Mouse (Mus musculus): ENCODE data around the gene Jund. TPM values are rescaled to one million over a fixed set of nuclear protein-coding genes. Genes with fewer than 3 reads are reported as not detected.

Gene Jund
- polyA plus RNA-seq, 1 experiment from 2014 or later: 117 TPM

DNA sequence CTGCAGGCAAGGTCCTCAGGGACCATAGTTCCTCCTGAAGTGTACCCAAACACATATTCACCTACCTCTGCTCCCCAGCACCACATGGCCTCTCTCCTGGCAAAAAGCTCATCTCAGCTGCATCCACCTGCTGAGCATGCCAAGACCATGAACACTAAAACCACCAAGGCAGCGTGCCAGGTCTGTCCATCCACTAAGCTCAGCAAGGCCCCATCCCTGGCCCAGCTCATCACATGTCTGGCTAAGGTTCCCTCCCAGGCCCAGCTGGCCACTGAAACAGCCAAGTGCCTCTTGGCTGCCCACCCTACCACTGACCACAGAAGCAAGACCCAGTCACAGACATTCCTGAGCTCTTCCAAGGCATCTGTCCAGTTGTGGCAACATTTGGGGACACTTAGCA is 11.5 kb downstream of the Jund start:
- no peaks in the 10 kb centered on the region for H3K9me3 ChIP-seq (ENCODE audit: control insufficient read depth, low read length)
- no peak overlapping the region for H3K4me3 ChIP-seq (ENCODE audit: low read length)
- no peaks in the 10 kb centered on the region for H3K36me3 ChIP-seq (ENCODE audit: control insufficient read depth, insufficient read depth, low read length)
- H3K4me2 ChIP-seq (replicated peaks; ENCODE audit: low read depth, low read length): no peak overlapping the region
- whole genome bisulfite sequencing: 86% methylated on average over 1 of the region's 1 CpGs
- H3K4me1 ChIP-seq (ENCODE audit: control insufficient read depth, insufficient read depth, low read length): no peaks in the 10 kb centered on the region
- H3K27ac ChIP-seq (ENCODE audit: low read depth, low read length): no peak overlapping the region
- H3K9ac ChIP-seq (ENCODE audit: low read depth, low read length): no peak overlapping the region
- no peaks in the 10 kb centered on the region for H3K27me3 ChIP-seq (ENCODE audit: control insufficient read depth, insufficient read depth, low read length)
- no peak for ATAC-seq (ENCODE audit: low FRiP score, low TSS enrichment)

DNA sequence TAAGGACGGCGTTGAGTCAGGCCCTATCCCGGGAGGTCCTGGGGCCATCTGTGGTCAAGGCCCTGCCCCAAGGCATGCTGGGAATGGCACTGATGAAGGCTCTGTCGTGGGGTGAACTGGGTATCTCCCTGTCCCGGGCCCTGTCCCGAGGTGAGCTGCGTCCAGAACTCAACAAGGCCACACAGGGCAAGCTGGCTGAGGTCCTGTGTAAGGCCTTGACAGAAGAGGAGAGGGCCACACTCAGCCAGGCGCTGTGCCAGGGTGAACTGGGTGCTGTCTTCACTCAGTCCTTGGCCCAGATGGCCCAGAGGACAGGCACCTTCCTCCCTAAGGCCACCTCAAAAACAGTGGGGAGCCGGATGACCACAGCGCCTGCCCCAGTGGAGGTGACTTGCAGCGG is 12.3 kb downstream of the Jund start:
- 83% methylated on average over 11 of the region's 11 CpGs for WGBS
- H3K9me3 ChIP-seq (ENCODE audit: control insufficient read depth, low read length): no peaks in the 10 kb centered on the region

DNA sequence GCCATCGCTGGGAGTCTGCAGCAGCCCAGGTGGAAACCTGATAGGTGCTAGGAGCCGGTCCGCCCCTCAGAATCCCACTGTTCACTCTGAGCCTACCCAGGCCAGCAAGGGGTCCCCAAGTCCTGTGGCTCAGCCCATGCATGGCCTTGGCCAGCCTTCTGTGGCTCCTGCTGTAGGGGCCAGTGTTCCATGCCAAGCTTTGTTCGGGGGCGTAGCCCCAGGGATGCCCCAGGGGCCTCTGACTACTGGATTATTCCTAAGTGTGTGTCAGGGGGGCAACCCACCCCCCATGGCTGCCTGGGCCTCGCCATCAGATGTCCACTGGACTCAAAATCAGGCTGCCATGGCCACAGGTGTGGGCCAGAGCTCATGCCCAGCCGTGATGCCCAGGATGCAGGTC is 15.2 kb downstream of the Jund start:
- no peaks in the 10 kb centered on the region for H3K27me3 ChIP-seq (ENCODE audit: control insufficient read depth, insufficient read depth, low read length)
- ATAC-seq (ENCODE audit: low FRiP score, low TSS enrichment): no peak
- H3K27ac ChIP-seq (ENCODE audit: low read depth, low read length): no peak overlapping the region
- no peaks in the 10 kb centered on the region for H3K4me1 ChIP-seq (ENCODE audit: control insufficient read depth, insufficient read depth, low read length)
- H3K4me2 ChIP-seq (replicated peaks; ENCODE audit: low read depth, low read length): no peak overlapping the region
- H3K9me3 ChIP-seq (ENCODE audit: control insufficient read depth, low read length): no peaks in the 10 kb centered on the region
- H3K36me3 ChIP-seq (ENCODE audit: control insufficient read depth, insufficient read depth, low read length): no peaks in the 10 kb centered on the region
- H3K4me3 ChIP-seq (ENCODE audit: low read length): no peak overlapping the region
- H3K9ac ChIP-seq (ENCODE audit: low read depth, low read length): no peak overlapping the region
- WGBS: 73% methylated on average over 7 of the region's 7 CpGs

More for the DNA sequence above, 12.3 kb downstream of the Jund start:
- Histone ChIP-seq H3K4me2 (replicated peaks; ENCODE audit: low read depth, low read length) (no peak overlapping the region), H3K27me3 (ENCODE audit: control insufficient read depth, insufficient read depth, low read length) (no peaks in the 10 kb centered on the region), H3K4me3 (ENCODE audit: low read length) (no peak overlapping the region), H3K36me3 (ENCODE audit: control insufficient read depth, insufficient read depth, low read length) (no peaks in the 10 kb centered on the region), H3K4me1 (ENCODE audit: control insufficient read depth, insufficient read depth, low read length) (no peaks in the 10 kb centered on the region), H3K9ac (ENCODE audit: low read depth, low read length) (no peak overlapping the region), H3K27ac (ENCODE audit: low read depth, low read length) (no peak overlapping the region)
- no peak for ATAC-seq (ENCODE audit: low FRiP score, low TSS enrichment)

DNA sequence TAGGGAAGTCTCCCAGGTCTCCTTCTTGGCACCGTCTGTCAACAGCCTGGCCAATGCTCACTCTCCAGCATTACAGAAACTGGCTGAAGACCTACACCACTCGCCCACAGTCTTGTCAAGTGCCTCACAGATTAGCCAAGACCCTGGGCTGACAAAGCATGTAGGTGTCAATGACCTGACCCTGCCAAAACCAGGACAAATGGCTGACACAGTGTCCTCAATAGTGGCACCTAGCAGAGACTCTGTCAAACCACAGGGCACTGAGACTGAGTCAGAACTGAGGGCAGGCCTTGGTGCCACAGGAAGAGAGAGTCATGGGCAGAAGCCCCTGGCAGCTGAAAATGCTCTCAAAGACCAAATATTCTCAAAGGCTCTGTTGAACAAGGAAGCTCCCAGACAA is 16.3 kb downstream of the Jund start:
- Histone ChIP-seq H3K4me2 (replicated peaks; ENCODE audit: low read depth, low read length) (no peak overlapping the region), H3K9me3 (ENCODE audit: control insufficient read depth, low read length) (no peaks in the 10 kb centered on the region), H3K4me3 (ENCODE audit: low read length) (no peak overlapping the region), H3K27me3 (ENCODE audit: control insufficient read depth, insufficient read depth, low read length) (no peaks in the 10 kb centered on the region), H3K36me3 (ENCODE audit: control insufficient read depth, insufficient read depth, low read length) (no peaks in the 10 kb centered on the region), H3K4me1 (ENCODE audit: control insufficient read depth, insufficient read depth, low read length) (no peaks in the 10 kb centered on the region), H3K9ac (ENCODE audit: low read depth, low read length) (no peak overlapping the region), H3K27ac (ENCODE audit: low read depth, low read length) (no peak overlapping the region)
- WGBS: 49% methylated on average over 2 of the region's 2 CpGs
- no peak for ATAC-seq (ENCODE audit: low FRiP score, low TSS enrichment)

DNA sequence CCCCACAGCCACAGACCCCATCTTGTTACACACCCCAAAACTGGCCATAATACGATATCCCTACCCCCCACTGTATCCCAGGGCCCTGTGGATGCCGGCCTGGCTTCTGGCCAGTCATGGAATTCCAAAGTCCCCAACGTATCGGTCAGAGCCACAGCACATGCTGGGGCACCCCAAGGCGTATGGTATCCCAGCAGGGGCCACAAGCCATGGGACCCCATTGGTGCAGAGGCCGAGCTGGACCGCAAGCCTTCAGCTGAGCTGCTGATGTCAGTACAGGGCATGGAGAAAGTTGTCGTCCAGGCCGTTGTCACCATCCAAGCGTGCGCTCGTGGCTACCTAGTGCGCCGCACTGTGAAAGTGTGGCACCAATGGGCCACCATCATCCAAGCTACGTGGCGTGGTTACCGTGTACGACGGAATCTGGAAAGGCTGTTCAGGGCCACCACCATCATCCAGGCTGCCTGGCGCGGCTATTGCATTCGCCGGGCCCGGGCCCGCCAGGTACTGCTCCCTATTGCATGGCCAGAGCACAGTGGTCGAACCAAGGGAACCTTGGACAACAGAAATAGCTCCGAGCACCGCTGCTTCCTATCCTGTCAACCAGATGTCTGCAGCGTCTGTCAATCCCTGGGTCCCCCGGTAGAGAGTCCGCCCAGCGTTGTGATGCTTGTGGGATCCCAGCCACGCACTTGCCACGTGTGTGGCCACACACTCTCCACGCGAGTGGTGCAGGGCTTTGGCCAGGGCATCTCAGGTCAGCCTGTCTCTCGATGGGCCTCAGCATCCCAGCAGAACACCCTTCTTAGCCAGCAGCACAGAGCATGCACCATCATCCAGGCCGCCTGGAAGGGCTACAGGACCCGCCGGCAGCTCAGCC is 18.0 kb downstream of the Jund start:
- Histone ChIP-seq H3K27ac (ENCODE audit: low read depth, low read length) (no peak overlapping the region), H3K9me3 (ENCODE audit: control insufficient read depth, low read length) (no peaks in the 10 kb centered on the region), H3K9ac (ENCODE audit: low read depth, low read length) (no peak overlapping the region), H3K4me1 (ENCODE audit: control insufficient read depth, insufficient read depth, low read length) (no peaks in the 10 kb centered on the region), H3K4me3 (ENCODE audit: low read length) (no peak overlapping the region), H3K36me3 (ENCODE audit: control insufficient read depth, insufficient read depth, low read length) (no peaks in the 10 kb centered on the region), H3K4me2 (replicated peaks; ENCODE audit: low read depth, low read length) (no peak overlapping the region), H3K27me3 (ENCODE audit: control insufficient read depth, insufficient read depth, low read length) (no peaks in the 10 kb centered on the region)
- 87% methylated on average over 40 of the region's 40 CpGs for WGBS
- ATAC-seq (ENCODE audit: low FRiP score, low TSS enrichment): no peak

DNA sequence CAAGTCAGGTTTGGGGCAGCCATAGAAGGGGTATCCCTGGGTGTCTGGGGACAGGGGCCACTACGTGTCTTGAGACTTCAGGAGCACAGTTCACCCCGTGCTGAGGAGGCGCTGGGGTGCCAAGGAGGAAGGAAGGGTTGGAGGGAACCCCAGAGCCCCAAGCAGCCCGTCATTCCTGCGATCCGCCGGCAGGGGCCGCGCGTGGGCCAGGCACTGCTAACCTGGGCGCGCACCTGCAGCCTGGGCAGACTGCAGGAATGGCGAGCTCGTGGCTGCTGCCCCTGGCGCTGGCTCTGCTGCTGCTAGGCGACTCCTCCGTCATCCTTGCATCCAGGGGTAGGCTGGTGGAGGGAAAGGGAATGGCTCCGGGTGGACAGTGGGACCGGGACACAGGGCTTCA is 19.5 kb downstream of the Jund start, which contains the start of gene Gm3336:
Gene Gm3336, plus strand, starts transcription at position 247 of the 400 bp plus-strand sequence.
- Histone ChIP-seq H3K9me3 (ENCODE audit: control insufficient read depth, low read length) (no peaks in the 10 kb centered on the region), H3K4me1 (ENCODE audit: control insufficient read depth, insufficient read depth, low read length) (no peaks in the 10 kb centered on the region), H3K27me3 (ENCODE audit: control insufficient read depth, insufficient read depth, low read length) (no peaks in the 10 kb centered on the region), H3K4me2 (replicated peaks; ENCODE audit: low read depth, low read length) (0 out of 2 replicates have a peak within 1 kb of the TSS, but pooled peaks have one; percentile 5), H3K27ac (ENCODE audit: low read depth, low read length) (no peak within 1 kb of the TSS), H3K9ac (ENCODE audit: low read depth, low read length) (no peak within 1 kb of the TSS), H3K36me3 (ENCODE audit: control insufficient read depth, insufficient read depth, low read length) (no peaks in the 10 kb centered on the region), H3K4me3 (ENCODE audit: low read length) (no peak within 1 kb of the TSS)
- 6% methylated on average over 19 of the region's 19 CpGs for WGBS
- ATAC-seq (ENCODE audit: low FRiP score, low TSS enrichment): no peak

DNA sequence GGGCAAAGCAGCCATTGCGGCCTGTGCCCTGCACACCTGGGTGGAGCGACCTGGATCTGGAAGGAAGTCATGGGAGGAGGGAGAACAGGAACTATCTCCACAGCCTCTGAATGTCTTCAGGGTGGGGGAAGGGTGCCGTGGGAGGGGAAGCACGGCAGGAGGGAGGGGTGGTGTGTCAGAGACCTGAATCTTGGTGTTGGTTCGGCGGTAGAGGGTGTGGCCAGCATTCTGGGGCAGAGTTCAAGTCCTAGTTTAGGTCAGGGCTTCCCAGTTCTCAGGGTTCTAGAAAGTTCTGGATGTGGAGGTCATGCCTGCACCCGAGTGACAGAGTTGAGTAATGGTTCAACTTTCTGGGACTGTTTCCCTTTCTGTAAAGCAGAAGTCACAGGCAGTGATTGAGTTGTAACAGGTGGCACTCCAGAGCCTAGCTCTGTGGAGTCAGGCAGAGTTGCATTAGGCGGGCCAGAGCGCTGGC is 21.1 kb downstream of the Jund start:
- Histone ChIP-seq H3K9ac (ENCODE audit: low read depth, low read length) (no peak overlapping the region), H3K27ac (ENCODE audit: low read depth, low read length) (no peak overlapping the region), H3K4me3 (ENCODE audit: low read length) (no peak overlapping the region), H3K36me3 (ENCODE audit: control insufficient read depth, insufficient read depth, low read length) (no peaks in the 10 kb centered on the region), H3K4me1 (ENCODE audit: control insufficient read depth, insufficient read depth, low read length) (no peaks in the 10 kb centered on the region), H3K9me3 (ENCODE audit: control insufficient read depth, low read length) (no peaks in the 10 kb centered on the region), H3K4me2 (replicated peaks; ENCODE audit: low read depth, low read length) (no peak overlapping the region), H3K27me3 (ENCODE audit: control insufficient read depth, insufficient read depth, low read length) (no peaks in the 10 kb centered on the region)
- ATAC-seq (ENCODE audit: low FRiP score, low TSS enrichment): no peak
- WGBS: 53% methylated on average over 9 of the region's 9 CpGs

DNA sequence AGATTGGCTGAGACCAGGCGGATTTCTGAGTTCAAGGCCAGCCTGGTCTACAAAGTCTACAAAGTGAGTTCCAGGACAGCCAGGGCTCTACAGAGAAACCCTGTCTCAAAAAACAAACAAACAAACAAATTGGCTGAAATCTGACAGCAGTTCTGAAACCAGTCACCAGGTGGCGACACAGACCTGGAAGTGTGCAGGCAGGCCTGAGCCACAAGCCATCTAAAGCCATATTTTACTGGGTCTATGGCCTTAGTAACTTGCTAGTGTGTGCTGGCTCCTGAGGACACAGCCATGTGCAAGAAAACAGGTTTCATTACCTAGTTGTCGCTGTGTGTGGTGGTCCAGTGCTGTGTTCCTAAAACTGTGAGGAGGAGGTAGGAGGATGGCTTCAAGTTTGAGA is 22.0 kb downstream of the Jund start:
- 3% methylated on average over 3 of the region's 3 CpGs for WGBS
- Histone ChIP-seq H3K9me3 (ENCODE audit: control insufficient read depth, low read length) (no peaks in the 10 kb centered on the region), H3K36me3 (ENCODE audit: control insufficient read depth, insufficient read depth, low read length) (no peaks in the 10 kb centered on the region), H3K27ac (ENCODE audit: low read depth, low read length) (no peak overlapping the region), H3K4me3 (ENCODE audit: low read length) (no peak overlapping the region), H3K27me3 (ENCODE audit: control insufficient read depth, insufficient read depth, low read length) (no peaks in the 10 kb centered on the region), H3K4me2 (replicated peaks; ENCODE audit: low read depth, low read length) (no peak overlapping the region), H3K4me1 (ENCODE audit: control insufficient read depth, insufficient read depth, low read length) (no peaks in the 10 kb centered on the region), H3K9ac (ENCODE audit: low read depth, low read length) (no peak overlapping the region)
- ATAC-seq (ENCODE audit: low FRiP score, low TSS enrichment): no peak

DNA sequence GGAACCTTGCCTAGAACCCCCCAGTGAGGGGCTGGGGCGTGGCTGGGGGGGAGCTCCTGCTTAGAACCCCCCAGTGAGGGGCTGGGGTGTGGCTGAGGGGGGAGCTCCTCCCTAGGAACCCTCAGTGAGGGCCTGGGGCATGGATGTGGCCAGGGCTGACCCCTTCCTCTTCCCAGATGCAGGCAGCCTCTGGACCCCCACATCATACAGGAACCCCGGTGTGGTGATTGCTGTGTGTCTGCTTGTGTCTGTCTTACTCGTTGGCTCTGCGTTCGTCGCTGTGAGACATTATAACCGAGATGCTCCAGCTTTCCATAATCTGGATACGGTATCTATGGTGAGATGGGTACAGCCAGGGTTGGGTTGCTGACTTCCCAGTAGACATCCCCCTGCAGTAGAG is 22.9 kb downstream of the Jund start:
- Histone ChIP-seq H3K27me3 (ENCODE audit: control insufficient read depth, insufficient read depth, low read length) (no peaks in the 10 kb centered on the region; the same call in 1 of the 2 replicates), H3K27ac (ENCODE audit: low read depth, low read length) (no peak overlapping the region), H3K4me1 (ENCODE audit: control insufficient read depth, insufficient read depth, low read length) (no peaks in the 10 kb centered on the region), H3K9ac (ENCODE audit: low read depth, low read length) (no peak overlapping the region), H3K4me2 (replicated peaks; ENCODE audit: low read depth, low read length) (no peak overlapping the region), H3K36me3 (ENCODE audit: control insufficient read depth, insufficient read depth, low read length) (no peaks in the 10 kb centered on the region), H3K4me3 (ENCODE audit: low read length) (no peak overlapping the region), H3K9me3 (ENCODE audit: control insufficient read depth, low read length) (no peaks in the 10 kb centered on the region)
- ATAC-seq (ENCODE audit: low FRiP score, low TSS enrichment): no peak
- 89% methylated on average over 8 of the region's 8 CpGs for WGBS
